8 mouse cellular contexts compared by ENCODE assay signal in the genomic region with DNA sequence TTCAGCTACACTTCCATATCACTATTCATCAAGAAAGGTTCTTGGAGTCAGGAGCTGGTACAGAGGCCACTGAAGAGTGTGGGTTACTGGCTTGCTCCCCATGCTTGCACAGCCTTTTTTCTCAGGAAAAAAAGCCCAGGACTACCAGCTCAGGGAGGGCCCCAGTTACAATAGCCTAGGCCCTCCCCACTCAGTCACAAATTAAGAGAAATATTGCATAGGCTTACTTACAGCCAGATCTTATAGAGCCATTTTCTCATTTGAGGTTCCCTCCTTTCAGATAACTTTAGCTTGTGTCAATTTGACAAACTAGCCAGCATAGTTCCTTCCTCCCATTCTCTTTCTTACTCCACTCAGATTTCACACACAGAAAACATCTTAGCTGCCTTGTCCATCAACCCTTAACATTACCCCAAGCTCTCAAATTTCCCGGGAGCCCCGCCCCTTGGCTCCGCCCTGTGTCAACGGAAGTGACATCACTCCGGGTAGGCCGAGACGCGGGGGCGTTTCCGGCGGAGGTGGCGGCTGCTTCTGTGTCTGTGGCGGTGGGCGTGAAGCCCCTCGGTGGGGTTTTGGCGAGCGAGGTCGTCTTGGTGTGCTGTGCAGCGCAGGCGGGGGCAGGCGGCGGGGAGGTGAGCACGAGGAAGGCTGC. TPM values are rescaled to one million over a fixed set of nuclear protein-coding genes. Genes with fewer than 3 reads are reported as not detected.
DNase-seq lines count a peak whose midpoint lies in the region; ATAC-seq and TF ChIP-seq lines count a peak whose summit lies in the region.

A gene (plus strand): TSS at position 473 of the 652 bp plus-strand sequence.

- DNase-seq in CH12.LX (ENCODE audit: extremely low read depth) = peak; percentile 88
- DNase-seq in c-Kit-positive CD71-positive TER-119-negative erythroid progenitor cells, embryonic 14.5 days (ENCODE audit: low read depth) = peak; percentile 82
- peak; percentile 95 for DNase-seq in forebrain, embryonic 11.5 days (ENCODE audit: low spot score)
- DNase-seq in kidney, postnatal 14 days = peak; percentile 93
- peak; percentile 92 for DNase-seq in naive thymus-derived CD4-positive, alpha-beta T cell, adult 2 months (ENCODE audit: low read depth)
- peak; percentile 89 for DNase-seq in splenic B cell, adult 2 months (ENCODE audit: low read depth, low spot score)

- H3K4me3 ChIP-seq in CH12.LX (replicated peaks in 1 of 3; ENCODE audit: low read depth in 2 of 3, low read length in 2 of 3, poor library complexity in 1 of 3) = peak within 1 kb of the TSS; percentile 71 to 99 (median 90)
- peak within 1 kb of the TSS; percentile 91 for H3K4me3 ChIP-seq in forebrain, embryonic 11.5 days (ENCODE audit: low read depth, low read length)
- peak within 1 kb of the TSS; percentile 89 for H3K4me3 ChIP-seq in heart, embryonic 15.5 days
- H3K4me3 ChIP-seq in liver, embryonic 12.5 days = peak within 1 kb of the TSS; percentile 97

- no peak for TF ChIP-seq RAD21 in CH12.LX (IDR thresholded peaks at IDR 0.05; ENCODE audit: low read depth, low read length)

- TF ChIP-seq EP300 in CH12.LX (IDR thresholded peaks at IDR 0.05; ENCODE audit: low read length) = no peak

- no peak for TF ChIP-seq CTCF in CH12.LX (conservative IDR thresholded peaks at IDR 0.05 in 1 of 2, IDR thresholded peaks at IDR 0.05 in 1 of 2; ENCODE audit: low read depth in 2 of 2, low read length in 2 of 2)

- in situ Hi-C loops in CH12.LX (cut with MboI; ENCODE audit: low pct_ligation_motif_present, low pct_unique_long_range_greater_than_20kb, low sequenced_read_pairs) = no loop called here

- TF ChIP-seq POLR2A in CH12.LX (IDR thresholded peaks at IDR 0.05; ENCODE audit: low read depth, low read length) = peak; percentile 78

- H3K9ac ChIP-seq in CH12.LX (ENCODE audit: insufficient read depth, low read depth) = peak within 1 kb of the TSS; percentile 42
- H3K9ac ChIP-seq in forebrain, embryonic 11.5 days (ENCODE audit: low read length) = peak within 1 kb of the TSS; percentile 75
- peak within 1 kb of the TSS; percentile 83 for H3K9ac ChIP-seq in heart, embryonic 15.5 days
- H3K9ac ChIP-seq in liver, embryonic 12.5 days = peak within 1 kb of the TSS; percentile 88

- peak; percentile 91 for ATAC-seq in forebrain, embryonic 11.5 days (replicated peaks; ENCODE audit: low FRiP score)
- ATAC-seq in heart, embryonic 15.5 days (replicated peaks; ENCODE audit: insufficient number of reproducible peaks, insufficient read depth, low FRiP score, low read depth) = peak; percentile 94
- peak; percentile 88 for ATAC-seq in liver, embryonic 12.5 days

- dilution Hi-C loops in CH12.LX (cut with MboI; ENCODE audit: extremely low pct_ligation_motif_present, extremely low pct_unique_long_range_greater_than_20kb, low sequenced_read_pairs) = no loop called here

- under 1% methylated on average over 23 of the region's 23 CpGs for WGBS in forebrain, embryonic 11.5 days
- WGBS in heart, embryonic 15.5 days = under 1% methylated on average over 23 of the region's 23 CpGs
- under 1% methylated on average over 23 of the region's 23 CpGs for WGBS in liver, embryonic 12.5 days (ENCODE audit: insufficient replicate concordance)

- H3K4me1 ChIP-seq in CH12.LX (ENCODE audit: control insufficient read depth in 1 of 2, insufficient read depth in 2 of 2) = peaks cover 0 to 12% of the 10 kb centered on the region in 2 experiments; a peak in 1 of 4 replicates
- peaks cover 2% of the 10 kb centered on the region; the same call in 1 of the 2 replicates for H3K4me1 ChIP-seq in forebrain, embryonic 11.5 days (replicated peaks; ENCODE audit: control insufficient read depth, insufficient read depth, low read length)
- peaks cover 10% of the 10 kb centered on the region for H3K4me1 ChIP-seq in heart, embryonic 15.5 days (replicated peaks)
- peaks cover 29% of the 10 kb centered on the region for H3K4me1 ChIP-seq in liver, embryonic 12.5 days

- peaks cover 7% of the 10 kb centered on the region for H3K9me3 ChIP-seq in CH12.LX (replicated peaks; ENCODE audit: low read length)
- no peaks in the 10 kb centered on the region; the same call in 1 of the 2 replicates for H3K9me3 ChIP-seq in forebrain, embryonic 11.5 days (ENCODE audit: control insufficient read depth, low read length)
- H3K9me3 ChIP-seq in heart, embryonic 15.5 days (replicated peaks) = no peaks in the 10 kb centered on the region; the same call in 1 of the 2 replicates
- peaks cover 6% of the 10 kb centered on the region for H3K9me3 ChIP-seq in liver, embryonic 12.5 days (replicated peaks)

- H3K27ac ChIP-seq in CH12.LX (ENCODE audit: insufficient read depth, low read depth) = no peak within 1 kb of the TSS
- peak within 1 kb of the TSS; percentile 57; the same call in 1 of the 2 replicates for H3K27ac ChIP-seq in forebrain, embryonic 11.5 days (ENCODE audit: low read depth, low read length)
- H3K27ac ChIP-seq in heart, embryonic 15.5 days = peak within 1 kb of the TSS; percentile 84
- peak within 1 kb of the TSS; percentile 89 for H3K27ac ChIP-seq in liver, embryonic 12.5 days

- peaks cover 21% of the 10 kb centered on the region for H3K79me2 ChIP-seq in CH12.LX (replicated peaks; ENCODE audit: control insufficient read depth, extremely low read depth, insufficient read depth, poor library complexity, severe bottlenecking)

- H3K4me2 ChIP-seq in CH12.LX (ENCODE audit: insufficient read depth, low read depth, poor library complexity, severe bottlenecking) = peak within 1 kb of the TSS; percentile 97
- H3K4me2 ChIP-seq in forebrain, embryonic 11.5 days (ENCODE audit: low read depth, low read length, severe bottlenecking) = peak within 1 kb of the TSS; percentile 76
- H3K4me2 ChIP-seq in heart, embryonic 15.5 days = peak within 1 kb of the TSS; percentile 81
- peak within 1 kb of the TSS; percentile 87 for H3K4me2 ChIP-seq in liver, embryonic 12.5 days

- peaks cover 12% of the 10 kb centered on the region for H3K27me3 ChIP-seq in CH12.LX (replicated peaks)
- no peaks in the 10 kb centered on the region for H3K27me3 ChIP-seq in forebrain, embryonic 11.5 days (ENCODE audit: control insufficient read depth, insufficient read depth, low read length)
- no peaks in the 10 kb centered on the region for H3K27me3 ChIP-seq in heart, embryonic 15.5 days
- peaks cover 2% of the 10 kb centered on the region; the same call in 1 of the 2 replicates for H3K27me3 ChIP-seq in liver, embryonic 12.5 days (replicated peaks)
- H3K27me3 ChIP-seq in splenic B cell, adult 2 months (ENCODE audit: control insufficient read depth, insufficient read depth, low read length, poor library complexity, severe bottlenecking) = no peaks in the 10 kb centered on the region

- peaks cover 3 to 20% of the 10 kb centered on the region in 2 experiments for H3K36me3 ChIP-seq in CH12.LX (replicated peaks in 1 of 2; ENCODE audit: control insufficient read depth in 1 of 2, insufficient read depth in 1 of 2, low read length in 1 of 2)
- no peaks in the 10 kb centered on the region for H3K36me3 ChIP-seq in forebrain, embryonic 11.5 days (ENCODE audit: control insufficient read depth, insufficient read depth, low read length)
- peaks cover 4% of the 10 kb centered on the region; the same call in 1 of the 2 replicates for H3K36me3 ChIP-seq in heart, embryonic 15.5 days
- peaks cover 22% of the 10 kb centered on the region for H3K36me3 ChIP-seq in liver, embryonic 12.5 days
- peaks cover under 1% of the 10 kb centered on the region; the same call in 1 of the 2 replicates for H3K36me3 ChIP-seq in splenic B cell, adult 2 months (ENCODE audit: control insufficient read depth, insufficient read depth, low read length, poor library complexity, severe bottlenecking)

TF ChIP-seq in CH12.LX, 34 proteins besides CTCF, POLR2A, EP300 and RAD21 (continues in another document):
- TF ChIP-seq MAX (IDR thresholded peaks at IDR 0.05; ENCODE audit: low read length) (no peak; the same call in 1 of the 2 replicates), GABPA (IDR thresholded peaks at IDR 0.05; ENCODE audit: insufficient replicate concordance, low read depth, low read length) (no peak), BHLHE40 (IDR thresholded peaks at IDR 0.05; ENCODE audit: low read depth, low read length) (no peak), TBP (conservative IDR thresholded peaks at IDR 0.05; ENCODE audit: low read depth, low read length) (no peak; the same call in 1 of the 2 replicates), JUN (IDR thresholded peaks at IDR 0.05; ENCODE audit: insufficient read depth, low read depth, low read length) (peak; percentile 52), RCOR1 (conservative IDR thresholded peaks at IDR 0.05; ENCODE audit: low read depth, low read length) (no peak), CHD1 (IDR thresholded peaks at IDR 0.05; ENCODE audit: low read depth, low read length) (no peak), POLR2AphosphoS2 (IDR thresholded peaks at IDR 0.05; ENCODE audit: low read depth, low read length) (peak; percentile 61; the same call in 1 of the 2 replicates), HCFC1 (IDR thresholded peaks at IDR 0.05; ENCODE audit: low read depth, low read length) (peak; percentile 78), MEF2A (IDR thresholded peaks at IDR 0.05; ENCODE audit: borderline replicate concordance, low read depth, low read length) (no peak), MAZ (IDR thresholded peaks at IDR 0.05; ENCODE audit: low read depth, low read length) (peak; percentile 81; the same call in 1 of the 2 replicates), MAFK (IDR thresholded peaks at IDR 0.05; ENCODE audit: insufficient replicate concordance, low read length) (no peak), ZC3H11A (IDR thresholded peaks at IDR 0.05; ENCODE audit: low read depth, low read length) (no peak), TCF12 (IDR thresholded peaks at IDR 0.05; ENCODE audit: low read depth, low read length) (0 out of 2 replicates have a peak, but pooled peaks have one; percentile 45), JUND (conservative IDR thresholded peaks at IDR 0.05; ENCODE audit: low read depth, low read length) (peak; percentile 47; the same call in 1 of the 2 replicates), MXI1 (IDR thresholded peaks at IDR 0.05; ENCODE audit: low read depth, low read length) (peak; percentile 58; the same call in 1 of the 2 replicates), USF2 (conservative IDR thresholded peaks at IDR 0.05; ENCODE audit: low read depth, low read length) (no peak), SMC3 (IDR thresholded peaks at IDR 0.05; ENCODE audit: low read depth, low read length) (no peak), E2F4 (IDR thresholded peaks at IDR 0.05; ENCODE audit: insufficient replicate concordance, low read depth, low read length) (no peak; the same call in 1 of the 2 replicates)

RNA-seq across cellular contexts. Expression of the gene that starts here (rescaled TPM):
- total RNA-seq in CH12.LX (2012; rRNA removed) = 9.6 and 10.6 TPM in 2 replicates
- total RNA-seq in CH12.LX (2014; rRNA removed) = 10.9 and 13.6 TPM in 2 replicates
- polyA plus RNA-seq in CH12.LX (2012; ENCODE audit: insufficient read length, low read depth) = 24.1 and 27.9 TPM in 2 replicates
- 25.1 and 27.4 TPM in 2 replicates for polyA plus RNA-seq in forebrain, embryonic 11.5 days (2014; fragmentation: Nextera tagmentation; extraction: Ambion mirVana)
- 13.5 and 21.4 TPM in 2 replicates for polyA plus RNA-seq in heart, embryonic 15.5 days (2015; fragmentation: Nextera tagmentation; extraction: Ambion mirVana)
- polyA plus RNA-seq in liver, embryonic 12.5 days (2016; fragmentation: Nextera tagmentation; extraction: Ambion mirVana) = 21.2 and 22.2 TPM in 2 replicates
